Mouse (Mus musculus) olfactory bulb, adult 2 months (tissue): ENCODE measurements around the gene Eps8l1. TPM values are rescaled to one million over a fixed set of nuclear protein-coding genes. Genes with fewer than 3 reads are reported as not detected.

Experiments
- H3K27ac ChIP-seq: fragments of 200-500 bp; 2 replicates; pipeline ENCODE4 v1.5.1; 2012; ENCODE audit warnings: low read depth, low read length; ENCODE audit not compliant: insufficient read depth
- H3K4me1 ChIP-seq: fragments of 200-500 bp; 2 replicates; pipeline ENCODE4 v1.6.1; 2012; ENCODE audit warnings: low read length; ENCODE audit not compliant: control insufficient read depth, insufficient read depth
- H3K4me3 ChIP-seq: fragments of 200-500 bp; 2 replicates; pipeline ENCODE4 v1.5.1; 2012; ENCODE audit warnings: mild to moderate bottlenecking, low read depth, low read length, moderate library complexity; ENCODE audit not compliant: insufficient read depth
- CTCF ChIP-seq: fragments of 200-500 bp; IDR thresholded peaks from 2 replicates; pipeline ENCODE4 v1.5.1; 2012; ENCODE audit warnings: low read depth, mild to moderate bottlenecking, low read length, moderate library complexity; ENCODE audit not compliant: insufficient read depth
- POLR2A ChIP-seq: fragments of 200-500 bp; IDR thresholded peaks from 2 replicates; pipeline ENCODE4 v1.6.1; 2012; ENCODE audit warnings: mild to moderate bottlenecking, low read depth, low read length, moderate library complexity; ENCODE audit not compliant: insufficient read depth
- WGBS: fragments of 180-500 bp; shearing (Covaris S2); methylation state at CpG from one replicate; pipeline ENCODE4 v1.1.7; 2018; 5-methylcytosine and 5-hydroxymethylcytosine counted together
- polyA plus RNA-seq: library from polyadenylated mRNA; stranded (reverse); fragments of >200 nt; gene quantifications from 2 replicates; pipeline ENCODE4 v1.2.4, GENCODE M21; 2012; ENCODE audit warnings: low replicate concordance; ENCODE audit not compliant: missing spikeins, insufficient read depth, insufficient read length

Eps8l1 gene
- polyA plus RNA-seq, 1 experiment: not detected

DNA sequence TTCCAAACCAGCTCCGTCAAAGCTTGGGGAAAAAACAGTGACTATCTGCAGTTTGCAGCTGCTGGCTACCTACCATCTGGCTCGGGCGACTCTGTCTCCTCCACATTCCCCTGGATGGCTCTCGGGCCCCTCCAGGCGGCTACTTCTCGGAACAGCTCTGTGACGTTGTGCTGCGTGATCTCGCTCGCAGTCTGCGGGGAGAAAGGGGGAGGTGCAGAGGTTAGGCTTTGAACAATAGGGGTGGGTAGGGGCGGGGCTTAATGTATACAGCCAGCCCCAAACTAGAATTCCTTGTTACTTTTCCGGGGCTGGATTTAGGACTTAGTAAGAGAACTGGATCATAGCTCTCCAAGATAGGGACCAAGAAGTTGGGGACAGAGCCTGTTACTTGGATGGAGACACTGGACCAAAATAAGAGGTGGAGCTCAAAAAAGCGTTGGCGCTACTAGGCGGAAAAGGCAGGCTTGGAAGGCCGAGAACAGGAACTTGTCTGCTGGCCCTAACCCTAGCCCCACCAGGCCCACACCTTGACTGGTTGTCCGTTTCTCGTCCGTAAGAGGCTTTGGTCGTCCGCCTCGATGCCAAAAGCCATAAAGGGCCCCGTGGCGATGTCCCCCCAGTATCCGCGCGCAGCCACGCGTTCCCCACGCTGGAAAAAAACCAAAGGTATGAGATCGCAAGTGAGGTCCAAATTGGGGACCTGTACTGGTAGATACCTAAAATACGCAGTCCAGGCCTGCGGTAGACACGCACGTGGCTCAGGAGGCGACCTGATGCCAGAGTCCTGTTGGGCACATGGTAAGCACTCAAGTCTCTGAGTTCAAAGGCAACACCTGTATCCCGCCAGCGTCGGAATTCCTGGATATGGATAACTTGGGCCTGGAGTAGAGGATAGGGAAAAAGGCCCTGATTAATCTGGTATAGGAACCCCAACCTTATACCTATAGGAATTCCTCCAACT lies 66.1 kb downstream of the Eps8l1 start:
- Histone ChIP-seq H3K4me1 (peaks cover 5% of the 10 kb centered on the region), H3K27ac (no peak overlapping the region; the same call in 1 of the 2 replicates), H3K4me3 (peak overlapping the region; percentile 41)
- WGBS: 24% methylated on average over 40 of the region's 40 CpGs
- TF ChIP-seq CTCF (peak; percentile 78), POLR2A (no peak)

- WGBS: 63% methylated on average over 18 of the region's 18 CpGs
- no peak overlapping the region for H3K4me3 ChIP-seq
- TF ChIP-seq POLR2A (no peak), CTCF (no peak)
- H3K27ac ChIP-seq: no peak overlapping the region
- H3K4me1 ChIP-seq: peaks cover 7% of the 10 kb centered on the region; the same call in 1 of the 2 replicates
These were observed 66.8 kb downstream of the Eps8l1 start for GRCm38 (mm10) chr7:4527302-4527689.

Other genes starting within 250 kb of the Eps8l1 start
- not detected in 2 replicates for gene Lilra5, start 222.9 kb upstream of the Eps8l1 start, polyA plus RNA-seq
- gene Ncr1, start 123.0 kb upstream of the Eps8l1 start, polyA plus RNA-seq: not detected in 2 replicates
- not detected in 2 replicates for gene Gp6, start 62.9 kb upstream of the Eps8l1 start, polyA plus RNA-seq
- gene Rdh13, start 15.0 kb upstream of the Eps8l1 start, polyA plus RNA-seq: not detected in 2 replicates
- not detected in 2 replicates for gene Ppp1r12c, start 41.0 kb downstream of the Eps8l1 start, polyA plus RNA-seq
- not detected in 2 replicates for gene Tnnt1, start 55.7 kb downstream of the Eps8l1 start, polyA plus RNA-seq
- gene Tnni3, start 63.6 kb downstream of the Eps8l1 start, polyA plus RNA-seq: not detected in 2 replicates
- not detected in 2 replicates for gene Dnaaf3, start 71.8 kb downstream of the Eps8l1 start, polyA plus RNA-seq
- gene Syt5, start 86.9 kb downstream of the Eps8l1 start, polyA plus RNA-seq: not detected in 2 replicates
- gene Ptprh, start 143.4 kb downstream of the Eps8l1 start, polyA plus RNA-seq: not detected in 2 replicates
- gene Tmem86b, start 170.7 kb downstream of the Eps8l1 start, polyA plus RNA-seq: not detected in 2 replicates
- gene Ppp6r1, start 198.3 kb downstream of the Eps8l1 start, polyA plus RNA-seq: 310 and 891 TPM in 2 replicates
- gene Hspbp1, start 224.4 kb downstream of the Eps8l1 start, polyA plus RNA-seq: not detected in 2 replicates
- not detected in 2 replicates for gene Brsk1, start 229.9 kb downstream of the Eps8l1 start, polyA plus RNA-seq